Mouse (Mus musculus) lung, embryonic 14.5 days (tissue): ENCODE measurements around the gene Akr7a5. TPM values are rescaled to one million over a fixed set of nuclear protein-coding genes. Genes with fewer than 3 reads are reported as not detected.

Experiments used
- ATAC-seq: fragments of 200-750 bp; cut with Nextera tagmentation; 2 replicates; pipeline ENCODE4 v1.8.0; 2017; ENCODE audit warnings: mild to moderate bottlenecking, moderate TSS enrichment, moderate library complexity; ENCODE audit not compliant: insufficient read depth
- DNase-seq: peaks from one replicate; pipeline ENCODE4 v3.0.0-alpha.2; 2015
- H3K27ac ChIP-seq: fragments of 300-500 bp; sonication (generic); 2 replicates; pipeline ENCODE4 v1.5.1; 2014; ENCODE audit warnings: low read depth, mild to moderate bottlenecking, moderate library complexity
- H3K27me3 ChIP-seq: fragments of 300-500 bp; sonication (generic); 2 replicates; pipeline ENCODE4 v1.6.1; 2014; ENCODE audit warnings: low read length, control low read depth; ENCODE audit not compliant: insufficient read depth
- H3K36me3 ChIP-seq: fragments of 300-500 bp; sonication (generic); 2 replicates; pipeline ENCODE4 v1.6.1; 2014; ENCODE audit warnings: control low read depth; ENCODE audit not compliant: insufficient read depth
- H3K4me1 ChIP-seq: fragments of 300-500 bp; sonication (generic); 2 replicates; pipeline ENCODE4 v1.6.1; 2014; ENCODE audit warnings: antibody characterized with exemption, control low read depth; ENCODE audit not compliant: insufficient read depth
- H3K4me2 ChIP-seq: fragments of 300-500 bp; sonication (generic); 2 replicates; pipeline ENCODE4 v1.6.1; 2014; ENCODE audit warnings: mild to moderate bottlenecking
- H3K4me3 ChIP-seq: fragments of 300-500 bp; sonication (generic); 2 replicates; pipeline ENCODE4 v1.5.1; 2014; ENCODE audit warnings: low read depth, low read length
- H3K9ac ChIP-seq: fragments of 300-500 bp; sonication (generic); 2 replicates; pipeline ENCODE4 v1.6.1; 2014
- H3K9me3 ChIP-seq: fragments of 300-500 bp; sonication (generic); 2 replicates; pipeline ENCODE4 v1.6.1; 2016; ENCODE audit warnings: low read depth, low read length, control low read depth
- CTCF ChIP-seq: IDR thresholded peaks from 2 replicates; pipeline ENCODE4 v1.5.1; 2016; ENCODE audit warnings: antibody characterized with exemption, low read depth
- WGBS: fragments of 180-500 bp; shearing (Covaris S2); extraction: QIAGEN DNeasy Blood & Tissue Kit; methylation state at CpG from one replicate; pipeline ENCODE4 v1.1.7; 2014; 5-methylcytosine and 5-hydroxymethylcytosine counted together
- polyA plus RNA-seq: library from polyadenylated mRNA; unstranded; fragments of >200 nt; fragmentation: Nextera tagmentation; extraction: Ambion mirVana; gene quantifications from 2 replicates; pipeline ENCODE4 v1.2.1, GENCODE M21; 2014

The Akr7a5 gene
- 87.5 and 101 TPM in 2 replicates for polyA plus RNA-seq

GRCm38 (mm10) chr4:139310171-139310898 is at the start of gene Akr7a5, which contains the start of gene Pqlc2:
TSS of gene Akr7a5 (plus strand) at chr4:139310744.
TSS of gene Pqlc2 (minus strand) at chr4:139310708.
- under 1% methylated on average over 63 of the region's 63 CpGs for whole genome bisulfite sequencing
- ATAC-seq: peak; percentile 90
- H3K4me3 ChIP-seq: peak within 1 kb of the TSS; percentile 93
- peak within 1 kb of the TSS; percentile 83 for H3K9ac ChIP-seq
- H3K27me3 ChIP-seq: no peaks in the 10 kb centered on the region
- H3K4me2 ChIP-seq: peak within 1 kb of the TSS; percentile 97
- H3K9me3 ChIP-seq: no peaks in the 10 kb centered on the region
- peaks cover 8% of the 10 kb centered on the region; the same call in 1 of the 2 replicates for H3K36me3 ChIP-seq
- peak; percentile 99 for DNase-seq
- H3K27ac ChIP-seq: peak within 1 kb of the TSS; percentile 73
- TF ChIP-seq CTCF: no peak
- no peaks in the 10 kb centered on the region for H3K4me1 ChIP-seq

- no peak for TF ChIP-seq CTCF
- H3K9ac ChIP-seq: no peak overlapping the region
- H3K9me3 ChIP-seq: no peaks in the 10 kb centered on the region
- DNase-seq: no peak
- H3K4me1 ChIP-seq: 0 out of 2 replicates have a peak, but pooled peaks cover 5% of the 10 kb centered on the region
- no peaks in the 10 kb centered on the region for H3K27me3 ChIP-seq
- no peak overlapping the region for H3K4me3 ChIP-seq
- 86% methylated on average over 6 of the region's 6 CpGs for WGBS
- H3K4me2 ChIP-seq: no peak overlapping the region
- no peak for ATAC-seq
- H3K27ac ChIP-seq: no peak overlapping the region
- peaks cover 85% of the 10 kb centered on the region for H3K36me3 ChIP-seq
Measured at GRCm38 (mm10) chr4:139262981-139263380, 47.6 kb upstream of the Akr7a5 start.

GRCm38 (mm10) chr4:139265783-139266499 is 44.6 kb upstream of the Akr7a5 start:
- whole genome bisulfite sequencing: 84% methylated on average over 13 of the region's 13 CpGs

GRCm38 (mm10) chr4:139266500-139266865 is 44.1 kb upstream of the Akr7a5 start:
- H3K4me1 ChIP-seq: no peaks in the 10 kb centered on the region
- no peak overlapping the region for H3K4me2 ChIP-seq
- no peak overlapping the region for H3K27ac ChIP-seq
- H3K36me3 ChIP-seq: peaks cover 79% of the 10 kb centered on the region
- H3K9ac ChIP-seq: no peak overlapping the region
- no peak for TF ChIP-seq CTCF
- H3K27me3 ChIP-seq: no peaks in the 10 kb centered on the region
- H3K9me3 ChIP-seq: no peaks in the 10 kb centered on the region
- ATAC-seq (no peak), DNase-seq (no peak)
- WGBS: 83% methylated on average over 7 of the region's 7 CpGs
- no peak overlapping the region for H3K4me3 ChIP-seq

More at GRCm38 (mm10) chr4:139265783-139266499, 44.6 kb upstream of the Akr7a5 start:
- Histone ChIP-seq H3K9me3 (no peaks in the 10 kb centered on the region), H3K4me2 (no peak overlapping the region), H3K27me3 (no peaks in the 10 kb centered on the region), H3K27ac (no peak overlapping the region), H3K4me1 (no peaks in the 10 kb centered on the region), H3K9ac (no peak overlapping the region), H3K4me3 (no peak overlapping the region), H3K36me3 (peaks cover 80% of the 10 kb centered on the region)
- no peak for TF ChIP-seq CTCF
- ATAC-seq (no peak), DNase-seq (no peak)

GRCm38 (mm10) chr4:139267335-139267734 is 43.2 kb upstream of the Akr7a5 start:
- ATAC-seq (no peak), DNase-seq (no peak)
- Histone ChIP-seq H3K36me3 (peaks cover 75% of the 10 kb centered on the region), H3K4me1 (no peaks in the 10 kb centered on the region), H3K4me3 (no peak overlapping the region), H3K9ac (no peak overlapping the region), H3K9me3 (no peaks in the 10 kb centered on the region), H3K4me2 (no peak overlapping the region), H3K27me3 (no peaks in the 10 kb centered on the region), H3K27ac (no peak overlapping the region)
- TF ChIP-seq CTCF: no peak
- WGBS: 83% methylated on average over 3 of the region's 3 CpGs

GRCm38 (mm10) chr4:139268242-139268641 is 42.3 kb upstream of the Akr7a5 start:
- H3K27ac ChIP-seq: no peak overlapping the region
- TF ChIP-seq CTCF: no peak
- 96% methylated on average over 1 of the region's 1 CpGs for WGBS
- H3K36me3 ChIP-seq: peaks cover 74% of the 10 kb centered on the region
- no peaks in the 10 kb centered on the region for H3K27me3 ChIP-seq
- H3K4me3 ChIP-seq: no peak overlapping the region
- no peak overlapping the region for H3K4me2 ChIP-seq
- H3K9me3 ChIP-seq: no peaks in the 10 kb centered on the region
- no peak for DNase-seq
- no peaks in the 10 kb centered on the region for H3K4me1 ChIP-seq
- no peak overlapping the region for H3K9ac ChIP-seq
- no peak for ATAC-seq

GRCm38 (mm10) chr4:139270168-139270567 is 40.4 kb upstream of the Akr7a5 start:
- 95% methylated on average over 3 of the region's 3 CpGs for WGBS
- no peak overlapping the region for H3K9ac ChIP-seq
- no peak for DNase-seq

More at GRCm38 (mm10) chr4:139270168-139270567, 40.4 kb upstream of the Akr7a5 start:
- Histone ChIP-seq H3K27ac (no peak overlapping the region), H3K27me3 (no peaks in the 10 kb centered on the region), H3K9me3 (no peaks in the 10 kb centered on the region), H3K36me3 (peaks cover 72% of the 10 kb centered on the region), H3K4me1 (no peaks in the 10 kb centered on the region), H3K4me3 (no peak overlapping the region), H3K4me2 (no peak overlapping the region)
- no peak for TF ChIP-seq CTCF
- ATAC-seq: no peak
